Mouse (Mus musculus) Muller cell, postnatal 12 days (primary cell): ENCODE data around the gene Prss22.
"Not testable (repeated sequence)": the region's sequence is repeated elsewhere in the genome, so short reads cannot be mapped to it uniquely, and the experiment has no call there.

ENCODE experiments used
- DNase-seq: peaks from one replicate; pipeline ENCODE4 v3.0.0-alpha.2; 2015; ENCODE audit errors: inconsistent ontology term

Gene Prss22

DNA sequence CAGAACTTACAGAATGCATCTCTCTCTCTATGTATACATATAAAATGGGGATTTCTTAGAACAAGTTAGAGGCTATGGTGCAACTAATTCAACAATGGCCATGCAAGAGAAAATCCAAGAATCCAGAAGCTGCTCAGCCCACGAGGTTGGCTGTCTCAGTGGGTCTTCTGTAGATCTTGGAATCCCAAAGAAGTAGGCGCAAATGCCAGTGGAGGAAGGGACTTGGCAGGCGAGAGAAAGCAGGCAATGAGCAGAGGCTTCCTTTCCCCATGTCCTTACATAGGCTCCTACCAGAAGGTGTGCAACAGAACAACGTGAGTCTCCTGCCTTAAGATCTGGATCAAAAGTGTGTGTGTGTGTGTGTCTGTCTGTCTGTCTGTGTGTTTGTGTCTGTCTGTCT, 50.4 kb downstream of the Prss22 start:
- DNase-seq, result not testable (repeated sequence)
